Mouse (Mus musculus) megakaryocyte, embryonic 14.5 days (primary cell): ENCODE data around the gene Avpr2.

Source experiments
- FLI1 ChIP-seq: IDR thresholded peaks from 2 replicates; pipeline ENCODE4 v1.6.1; 2012; ENCODE audit warnings: low read length, inconsistent platforms, mixed read lengths
- GATA1 ChIP-seq: IDR thresholded peaks from 3 replicates; pipeline ENCODE4 v1.6.1; 2012; ENCODE audit warnings: mixed read lengths, low read length, inconsistent platforms, borderline replicate concordance

GRCm38 (mm10) chrX:73867256-73867655 lies 24.6 kb upstream of the Avpr2 start:
- no peak for TF ChIP-seq GATA1
- no peak for TF ChIP-seq FLI1
